Mouse (Mus musculus): ENCODE data around the gene Rbfox1. TPM values are rescaled to one million over a fixed set of nuclear protein-coding genes. Genes with fewer than 3 reads are reported as not detected.

Rbfox1 gene
- polyA plus RNA-seq, 1 experiment, result not detected

GRCm38 (mm10) chr16:7154671-7155070 is 1269.5 kb downstream of the Rbfox1 start:
- no peaks in the 10 kb centered on the region for H3K36me3 ChIP-seq (ENCODE audit: control insufficient read depth, insufficient read depth, low read length, poor library complexity, severe bottlenecking)

GRCm38 (mm10) chr16:7158856-7159826 is 1274.0 kb downstream of the Rbfox1 start:
- Histone ChIP-seq H3K27ac (ENCODE audit: insufficient read depth, low read length) (no peak overlapping the region), H3K4me3 (ENCODE audit: low read depth, low read length) (no peak overlapping the region), H3K27me3 (ENCODE audit: control insufficient read depth, insufficient read depth, low read length, poor library complexity, severe bottlenecking) (no peaks in the 10 kb centered on the region), H3K4me1 (ENCODE audit: control insufficient read depth, insufficient read depth, low read length) (no peaks in the 10 kb centered on the region), H3K9me3 (replicated peaks; ENCODE audit: control insufficient read depth, insufficient read depth, low read length, poor library complexity, severe bottlenecking) (no peaks in the 10 kb centered on the region), H3K36me3 (ENCODE audit: control insufficient read depth, insufficient read depth, low read length, poor library complexity, severe bottlenecking) (no peaks in the 10 kb centered on the region), H3K9ac (ENCODE audit: low read depth, poor library complexity, severe bottlenecking) (no peak overlapping the region)
- TF ChIP-seq CTCF (IDR thresholded peaks at IDR 0.05; ENCODE audit: low read depth, low read length), result no peak
- no peak for TF ChIP-seq POLR2A (IDR thresholded peaks at IDR 0.05; ENCODE audit: insufficient read depth, low read length)
- TF ChIP-seq EP300 (IDR thresholded peaks at IDR 0.05; ENCODE audit: insufficient read depth, low read depth, low read length), result no peak

More at GRCm38 (mm10) chr16:7154671-7155070, 1269.5 kb downstream of the Rbfox1 start:
- Histone ChIP-seq H3K4me3 (ENCODE audit: low read depth, low read length) (no peak overlapping the region), H3K9ac (ENCODE audit: low read depth, poor library complexity, severe bottlenecking) (no peak overlapping the region), H3K27ac (ENCODE audit: insufficient read depth, low read length) (no peak overlapping the region), H3K4me1 (ENCODE audit: control insufficient read depth, insufficient read depth, low read length) (no peaks in the 10 kb centered on the region), H3K9me3 (replicated peaks; ENCODE audit: control insufficient read depth, insufficient read depth, low read length, poor library complexity, severe bottlenecking) (no peaks in the 10 kb centered on the region), H3K27me3 (ENCODE audit: control insufficient read depth, insufficient read depth, low read length, poor library complexity, severe bottlenecking) (no peaks in the 10 kb centered on the region)
- TF ChIP-seq POLR2A (IDR thresholded peaks at IDR 0.05; ENCODE audit: insufficient read depth, low read length), result no peak
- no peak for TF ChIP-seq EP300 (IDR thresholded peaks at IDR 0.05; ENCODE audit: insufficient read depth, low read depth, low read length)
- no peak for TF ChIP-seq CTCF (IDR thresholded peaks at IDR 0.05; ENCODE audit: low read depth, low read length)

- no peaks in the 10 kb centered on the region for H3K9me3 ChIP-seq (replicated peaks; ENCODE audit: control insufficient read depth, insufficient read depth, low read length, poor library complexity, severe bottlenecking)
- no peak for TF ChIP-seq EP300 (IDR thresholded peaks at IDR 0.05; ENCODE audit: insufficient read depth, low read depth, low read length)
- H3K27me3 ChIP-seq (ENCODE audit: control insufficient read depth, insufficient read depth, low read length, poor library complexity, severe bottlenecking), result no peaks in the 10 kb centered on the region
- H3K4me1 ChIP-seq (ENCODE audit: control insufficient read depth, insufficient read depth, low read length), result no peaks in the 10 kb centered on the region
- no peak overlapping the region for H3K4me3 ChIP-seq (ENCODE audit: low read depth, low read length)
- H3K27ac ChIP-seq (ENCODE audit: insufficient read depth, low read length), result no peak overlapping the region
- H3K36me3 ChIP-seq (ENCODE audit: control insufficient read depth, insufficient read depth, low read length, poor library complexity, severe bottlenecking), result no peaks in the 10 kb centered on the region
- no peak overlapping the region for H3K9ac ChIP-seq (ENCODE audit: low read depth, poor library complexity, severe bottlenecking)
These were observed 1274.7 kb downstream of the Rbfox1 start for GRCm38 (mm10) chr16:7159827-7160217.

GRCm38 (mm10) chr16:7162168-7162567 is 1277.0 kb downstream of the Rbfox1 start:
- TF ChIP-seq EP300 (IDR thresholded peaks at IDR 0.05; ENCODE audit: insufficient read depth, low read depth, low read length), result no peak
- TF ChIP-seq CTCF (IDR thresholded peaks at IDR 0.05; ENCODE audit: low read depth, low read length), result no peak
- TF ChIP-seq POLR2A (IDR thresholded peaks at IDR 0.05; ENCODE audit: insufficient read depth, low read length), result no peak
- Histone ChIP-seq H3K9ac (ENCODE audit: low read depth, poor library complexity, severe bottlenecking) (no peak overlapping the region), H3K27me3 (ENCODE audit: control insufficient read depth, insufficient read depth, low read length, poor library complexity, severe bottlenecking) (no peaks in the 10 kb centered on the region), H3K4me1 (ENCODE audit: control insufficient read depth, insufficient read depth, low read length) (no peaks in the 10 kb centered on the region), H3K9me3 (replicated peaks; ENCODE audit: control insufficient read depth, insufficient read depth, low read length, poor library complexity, severe bottlenecking) (no peaks in the 10 kb centered on the region), H3K36me3 (ENCODE audit: control insufficient read depth, insufficient read depth, low read length, poor library complexity, severe bottlenecking) (no peaks in the 10 kb centered on the region), H3K27ac (ENCODE audit: insufficient read depth, low read length) (no peak overlapping the region), H3K4me3 (ENCODE audit: low read depth, low read length) (no peak overlapping the region)

GRCm38 (mm10) chr16:7163688-7164087 is 1278.5 kb downstream of the Rbfox1 start:
- no peaks in the 10 kb centered on the region for H3K9me3 ChIP-seq (replicated peaks; ENCODE audit: control insufficient read depth, insufficient read depth, low read length, poor library complexity, severe bottlenecking)
- H3K4me1 ChIP-seq (ENCODE audit: control insufficient read depth, insufficient read depth, low read length), result no peaks in the 10 kb centered on the region
- H3K9ac ChIP-seq (ENCODE audit: low read depth, poor library complexity, severe bottlenecking), result no peak overlapping the region
- H3K4me3 ChIP-seq (ENCODE audit: low read depth, low read length), result no peak overlapping the region
- H3K27me3 ChIP-seq (ENCODE audit: control insufficient read depth, insufficient read depth, low read length, poor library complexity, severe bottlenecking), result no peaks in the 10 kb centered on the region
- TF ChIP-seq POLR2A (IDR thresholded peaks at IDR 0.05; ENCODE audit: insufficient read depth, low read length), result no peak
- no peak for TF ChIP-seq EP300 (IDR thresholded peaks at IDR 0.05; ENCODE audit: insufficient read depth, low read depth, low read length)
- no peak for TF ChIP-seq CTCF (IDR thresholded peaks at IDR 0.05; ENCODE audit: low read depth, low read length)
- no peaks in the 10 kb centered on the region for H3K36me3 ChIP-seq (ENCODE audit: control insufficient read depth, insufficient read depth, low read length, poor library complexity, severe bottlenecking)
- H3K27ac ChIP-seq (ENCODE audit: insufficient read depth, low read length), result no peak overlapping the region

- no peaks in the 10 kb centered on the region for H3K27me3 ChIP-seq (ENCODE audit: control insufficient read depth, insufficient read depth, low read length, poor library complexity, severe bottlenecking)
- no peaks in the 10 kb centered on the region for H3K4me1 ChIP-seq (ENCODE audit: control insufficient read depth, insufficient read depth, low read length)
- no peak overlapping the region for H3K27ac ChIP-seq (ENCODE audit: insufficient read depth, low read length)
- H3K36me3 ChIP-seq (ENCODE audit: control insufficient read depth, insufficient read depth, low read length, poor library complexity, severe bottlenecking), result no peaks in the 10 kb centered on the region
- no peak overlapping the region for H3K4me3 ChIP-seq (ENCODE audit: low read depth, low read length)
- H3K9me3 ChIP-seq (replicated peaks; ENCODE audit: control insufficient read depth, insufficient read depth, low read length, poor library complexity, severe bottlenecking), result no peaks in the 10 kb centered on the region
- H3K9ac ChIP-seq (ENCODE audit: low read depth, poor library complexity, severe bottlenecking), result no peak overlapping the region
- TF ChIP-seq POLR2A (IDR thresholded peaks at IDR 0.05; ENCODE audit: insufficient read depth, low read length) (no peak), CTCF (IDR thresholded peaks at IDR 0.05; ENCODE audit: low read depth, low read length) (no peak), EP300 (IDR thresholded peaks at IDR 0.05; ENCODE audit: insufficient read depth, low read depth, low read length) (no peak)
These were observed 1279.1 kb downstream of the Rbfox1 start for GRCm38 (mm10) chr16:7164153-7164737.
